Mouse (Mus musculus) lung, embryonic 15.5 days (tissue): ENCODE results near the gene Ier5. TPM values are rescaled to one million over a fixed set of nuclear protein-coding genes. Genes with fewer than 3 reads are reported as not detected.
A peak's percentile ranks its signal among the peaks of the same experiment; 100 is the strongest.

Experiments used
- ATAC-seq: fragments of 200-750 bp; cut with Nextera tagmentation; 2 replicates; pipeline ENCODE4 v1.8.0; 2017; ENCODE audit warnings: moderate number of reproducible peaks, borderline replicate concordance; ENCODE audit not compliant: low FRiP score, low TSS enrichment; ENCODE audit errors: extremely low read depth
- H3K27ac ChIP-seq: fragments of 300-500 bp; sonication (generic); 2 replicates; pipeline ENCODE4 v1.5.1; 2015; ENCODE audit warnings: moderate library complexity, mild to moderate bottlenecking, inconsistent platforms
- H3K27me3 ChIP-seq: fragments of 300-500 bp; sonication (generic); 2 replicates; pipeline ENCODE4 v1.6.1; 2015; ENCODE audit warnings: inconsistent platforms
- H3K36me3 ChIP-seq: fragments of 300-500 bp; sonication (generic); 2 replicates; pipeline ENCODE4 v1.6.1; 2015; ENCODE audit warnings: inconsistent platforms
- H3K4me1 ChIP-seq: fragments of 300-500 bp; sonication (generic); 2 replicates; pipeline ENCODE4 v1.6.1; 2015; ENCODE audit warnings: inconsistent platforms
- H3K4me2 ChIP-seq: fragments of 300-500 bp; sonication (generic); 2 replicates; pipeline ENCODE4 v1.6.1; 2015; ENCODE audit warnings: inconsistent platforms, mild to moderate bottlenecking, moderate library complexity
- H3K4me3 ChIP-seq: fragments of 300-500 bp; sonication (generic); 2 replicates; pipeline ENCODE4 v1.5.1; 2015; ENCODE audit warnings: mild to moderate bottlenecking, inconsistent platforms
- H3K9ac ChIP-seq: fragments of 300-500 bp; sonication (generic); 2 replicates; pipeline ENCODE4 v1.6.1; 2015; ENCODE audit warnings: inconsistent platforms
- H3K9me3 ChIP-seq: fragments of 300-500 bp; sonication (generic); 2 replicates; pipeline ENCODE4 v1.6.1; 2016; ENCODE audit warnings: inconsistent platforms
- WGBS: fragments of 180-500 bp; shearing (Covaris S2); methylation state at CpG from one replicate; pipeline ENCODE4 v1.1.7; 2015; 5-methylcytosine and 5-hydroxymethylcytosine counted together
- polyA plus RNA-seq: library from polyadenylated mRNA; unstranded; fragments of >200 nt; fragmentation: Nextera tagmentation; extraction: Ambion mirVana; gene quantifications from 2 replicates; pipeline ENCODE4 v1.2.1, GENCODE M21; 2015

Ier5 gene
- polyA plus RNA-seq, 1 experiment from 2014 or later = 7.0 TPM

DNA sequence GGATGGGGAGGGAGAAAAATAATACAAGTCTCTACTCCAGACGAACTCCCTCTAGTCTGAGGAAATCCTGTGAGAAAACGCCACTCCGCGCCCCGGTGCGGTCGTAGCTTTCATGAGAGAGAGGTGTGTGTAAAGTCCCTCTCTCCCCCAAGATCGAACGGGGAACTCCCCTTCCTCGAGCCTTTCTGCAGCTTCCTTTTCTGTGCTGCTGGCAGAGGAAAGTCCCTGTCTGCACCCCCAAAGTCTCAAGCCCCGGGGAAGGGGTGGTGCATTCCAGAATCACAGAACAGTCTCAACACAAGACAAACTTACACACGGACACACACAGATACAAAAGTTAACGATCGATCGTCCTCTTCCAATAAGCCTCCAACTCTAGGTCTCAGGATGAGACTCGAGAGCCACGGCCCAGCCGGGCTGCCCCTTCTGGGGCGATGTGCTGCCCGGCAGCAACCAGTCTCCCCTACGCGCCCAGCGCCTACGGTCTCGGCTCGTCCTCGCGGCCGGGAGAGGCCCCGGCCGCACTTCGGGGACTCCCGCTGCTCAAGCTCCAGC is 1.4 kb downstream of the Ier5 start:
- under 1% methylated on average over 33 of the region's 33 CpGs for WGBS
- Histone ChIP-seq H3K36me3 (no peaks in the 10 kb centered on the region), H3K4me3 (peak overlapping the region; percentile 96), H3K4me1 (peaks cover 41% of the 10 kb centered on the region), H3K9ac (peak overlapping the region; percentile 99), H3K4me2 (peak overlapping the region; percentile 66), H3K27ac (peak overlapping the region; percentile 84), H3K9me3 (no peaks in the 10 kb centered on the region), H3K27me3 (no peaks in the 10 kb centered on the region)
- ATAC-seq = peak; percentile 1; the same call in 1 of the 2 replicates

DNA sequence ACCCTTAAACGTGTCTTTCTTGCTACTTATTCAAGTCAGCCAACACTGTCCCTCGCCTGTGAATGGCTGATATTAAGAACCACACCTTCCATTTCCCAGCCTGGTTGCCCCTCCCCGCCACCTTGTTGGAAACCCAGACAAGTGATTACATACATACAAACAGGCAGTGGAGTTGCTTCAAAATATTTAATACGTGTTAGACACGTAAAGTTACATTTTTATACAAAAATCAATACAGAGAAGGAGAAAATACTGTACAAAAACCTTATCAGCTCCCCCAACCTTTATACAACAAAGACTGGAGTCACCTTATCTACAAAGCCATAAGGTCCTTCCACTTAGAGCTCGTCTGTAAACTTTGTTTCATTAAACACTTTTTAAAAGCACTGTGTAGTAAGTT is 2.1 kb downstream of the Ier5 start:
- Histone ChIP-seq H3K4me3 (peak overlapping the region; percentile 96), H3K4me2 (peak overlapping the region; percentile 66), H3K9ac (peak overlapping the region; percentile 99), H3K36me3 (no peaks in the 10 kb centered on the region), H3K27ac (peak overlapping the region; percentile 84), H3K9me3 (no peaks in the 10 kb centered on the region), H3K4me1 (peaks cover 48% of the 10 kb centered on the region), H3K27me3 (no peaks in the 10 kb centered on the region)
- no peak for ATAC-seq
- WGBS = 16% methylated on average over 6 of the region's 6 CpGs

DNA sequence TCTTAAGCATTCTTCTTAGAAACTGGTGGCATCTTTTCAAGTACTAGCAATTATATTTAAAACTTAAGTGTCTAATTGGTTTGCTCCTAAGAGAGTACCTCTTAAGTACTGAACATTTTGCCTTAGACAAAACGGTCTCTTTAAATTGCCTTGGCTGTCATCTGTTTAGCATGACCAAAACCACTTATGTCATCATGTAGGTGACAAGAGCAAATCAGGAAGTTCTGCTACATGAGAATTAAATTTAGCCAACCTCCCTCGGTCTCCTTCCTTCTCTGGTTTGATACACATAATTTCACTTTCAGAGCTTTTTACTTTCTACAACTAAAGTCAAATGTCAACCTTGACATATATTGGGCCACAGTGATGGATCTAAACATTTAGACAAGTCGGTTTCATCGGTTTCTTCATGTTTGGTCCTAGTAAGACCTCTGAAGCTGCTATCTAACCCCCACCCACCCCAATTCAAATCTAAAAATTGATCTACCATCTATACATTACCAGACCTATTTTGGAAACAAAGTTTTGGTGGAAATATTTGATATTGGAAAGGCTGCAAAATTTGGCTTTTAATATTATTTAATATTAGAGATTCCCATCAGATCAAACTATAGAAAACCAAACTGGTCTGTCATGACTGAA is 2.7 kb downstream of the Ier5 start:
- no peak for ATAC-seq
- Histone ChIP-seq H3K36me3 (no peaks in the 10 kb centered on the region), H3K27ac (no peak overlapping the region), H3K9ac (no peak overlapping the region), H3K4me1 (peaks cover 54% of the 10 kb centered on the region), H3K27me3 (no peaks in the 10 kb centered on the region), H3K9me3 (no peaks in the 10 kb centered on the region), H3K4me3 (peak overlapping the region; percentile 96), H3K4me2 (peak overlapping the region; percentile 66)
- WGBS = 60% methylated on average over 4 of the region's 4 CpGs

DNA sequence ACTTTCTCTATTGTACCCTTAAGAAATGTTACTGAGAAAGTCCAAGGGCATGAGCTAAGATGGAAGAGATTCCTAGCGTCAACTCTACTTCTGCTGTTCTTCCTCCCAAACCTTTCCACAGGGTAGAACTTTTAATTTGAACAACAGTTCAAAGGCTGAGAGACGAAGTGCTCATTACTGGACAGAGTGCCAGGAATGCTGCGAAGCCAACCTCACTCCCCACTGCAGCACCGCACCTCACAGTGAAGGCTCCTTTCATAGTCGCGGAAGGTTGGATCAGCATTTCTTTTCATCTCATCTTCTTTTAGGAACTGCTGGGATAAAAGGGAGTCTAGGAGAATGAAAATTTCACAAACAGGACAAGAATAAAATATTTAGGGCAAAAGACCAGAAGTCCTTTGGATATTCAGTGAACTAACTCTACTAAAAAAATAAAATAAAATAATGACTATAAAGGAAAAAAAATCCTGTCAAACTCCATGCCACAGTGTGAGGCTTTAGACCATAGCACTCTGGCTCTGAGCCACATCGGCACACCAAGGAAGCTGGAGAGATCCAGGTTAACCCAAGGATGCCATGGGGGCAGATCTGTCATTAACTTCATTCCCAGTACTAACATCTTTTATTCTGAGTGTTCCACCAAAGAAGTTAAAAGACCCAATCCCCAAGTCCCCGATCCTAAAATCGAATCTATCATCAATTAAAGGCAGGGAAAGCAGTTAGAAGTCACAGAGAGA is 5.3 kb downstream of the Ier5 start:
- no peaks in the 10 kb centered on the region for H3K9me3 ChIP-seq
- peak overlapping the region; percentile 93 for H3K27ac ChIP-seq
- H3K36me3 ChIP-seq = no peaks in the 10 kb centered on the region
- H3K4me1 ChIP-seq = peaks cover 72% of the 10 kb centered on the region
- no peak for ATAC-seq
- H3K27me3 ChIP-seq = no peaks in the 10 kb centered on the region
- 47% methylated on average over 9 of the region's 9 CpGs for WGBS
- H3K9ac ChIP-seq = no peak overlapping the region
- H3K4me2 ChIP-seq = peak overlapping the region; percentile 20; the same call in 1 of the 2 replicates
- H3K4me3 ChIP-seq = no peak overlapping the region

DNA sequence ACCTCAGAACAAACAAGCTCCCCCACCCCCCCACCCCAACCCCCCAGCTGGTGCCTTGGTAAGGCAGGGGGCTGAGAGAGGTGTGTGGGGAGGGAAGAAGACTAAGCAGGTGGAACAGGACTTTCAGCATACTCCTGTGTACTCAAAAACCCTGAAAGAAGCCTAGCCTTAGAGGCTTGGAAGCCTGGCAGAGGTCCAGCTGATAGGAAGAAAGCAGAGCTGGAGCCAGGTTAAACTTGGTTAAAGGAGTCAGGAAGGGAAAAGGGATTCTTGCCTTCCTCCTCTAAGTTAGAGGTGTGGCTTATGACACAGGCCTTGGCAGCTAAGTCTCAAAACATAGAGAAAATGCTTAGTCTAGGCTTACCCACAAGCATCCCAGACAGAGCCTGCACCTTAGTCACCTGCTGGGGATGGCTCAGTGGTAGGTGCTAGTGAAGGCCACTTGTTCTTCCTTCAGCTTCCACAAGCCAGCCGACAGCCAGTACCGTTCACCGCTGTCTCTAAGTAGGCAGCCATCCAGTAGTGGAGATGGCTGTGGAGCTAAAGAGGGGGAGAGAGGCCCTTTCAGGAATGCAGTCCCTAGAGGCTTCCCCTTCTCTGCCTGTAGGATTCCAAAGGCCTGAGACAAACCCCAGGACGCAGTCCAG is 6.2 kb downstream of the Ier5 start:
- no peaks in the 10 kb centered on the region for H3K36me3 ChIP-seq
- H3K4me2 ChIP-seq = peak overlapping the region; percentile 20; the same call in 1 of the 2 replicates
- peaks cover 79% of the 10 kb centered on the region for H3K4me1 ChIP-seq
- H3K27ac ChIP-seq = peak overlapping the region; percentile 93
- H3K27me3 ChIP-seq = no peaks in the 10 kb centered on the region
- ATAC-seq = peak; percentile 78
- H3K9ac ChIP-seq = no peak overlapping the region
- WGBS = 10% methylated on average over 4 of the region's 4 CpGs
- H3K4me3 ChIP-seq = no peak overlapping the region
- H3K9me3 ChIP-seq = no peaks in the 10 kb centered on the region

DNA sequence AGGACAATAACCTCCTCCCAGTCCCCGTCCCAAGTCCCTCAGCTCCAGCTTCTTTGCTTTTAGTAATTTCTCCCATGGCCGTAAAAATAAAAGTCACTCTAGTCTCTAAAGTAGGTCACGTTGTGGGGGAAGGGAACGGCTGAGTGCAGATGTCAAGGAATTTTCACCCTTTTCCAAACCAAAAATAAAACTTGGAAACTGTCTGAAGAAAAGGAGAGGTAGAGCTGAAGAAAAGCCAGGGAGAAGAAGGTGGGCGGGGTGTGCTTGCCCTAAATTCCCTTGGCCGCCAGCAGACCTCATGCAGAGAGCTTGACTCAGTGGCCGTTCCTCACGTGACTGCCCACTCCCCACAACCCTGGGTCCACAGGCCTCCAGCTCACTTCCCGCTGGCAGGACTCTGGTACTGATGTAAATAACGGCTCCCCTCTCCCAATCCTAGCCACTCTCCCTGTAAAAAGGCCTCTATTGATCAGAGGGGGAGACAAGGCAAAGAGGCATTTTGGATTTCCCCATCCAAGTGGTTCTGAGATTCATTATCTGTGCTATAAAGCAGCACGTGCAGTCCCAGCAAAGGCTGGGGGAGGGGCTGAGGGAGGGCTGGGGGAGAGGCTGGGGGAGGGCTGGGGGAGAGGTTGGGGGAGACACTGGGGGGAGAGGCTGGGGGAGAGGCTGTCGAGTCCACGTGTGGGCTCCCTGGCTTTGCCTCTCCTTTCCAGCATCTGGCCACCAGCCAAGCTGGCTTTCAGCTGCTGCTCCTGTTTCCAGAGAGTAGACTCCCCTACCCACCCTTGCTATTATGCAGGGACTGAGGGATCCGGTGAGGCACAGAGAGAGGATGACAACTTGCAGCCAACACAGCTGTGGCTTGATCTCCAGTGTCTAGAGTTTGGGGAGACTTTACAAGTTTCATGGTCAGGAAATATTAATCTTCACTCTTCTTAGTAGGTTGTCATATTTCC is 7.3 kb downstream of the Ier5 start:
- H3K4me3 ChIP-seq = no peak overlapping the region
- H3K9me3 ChIP-seq = no peaks in the 10 kb centered on the region
- H3K9ac ChIP-seq = no peak overlapping the region
- H3K4me2 ChIP-seq = peak overlapping the region; percentile 23
- H3K27ac ChIP-seq = peak overlapping the region; percentile 93
- no peaks in the 10 kb centered on the region for H3K36me3 ChIP-seq
- peak; percentile 56 for ATAC-seq
- 18% methylated on average over 14 of the region's 14 CpGs for WGBS
- peaks cover 85% of the 10 kb centered on the region for H3K4me1 ChIP-seq
- no peaks in the 10 kb centered on the region for H3K27me3 ChIP-seq

DNA sequence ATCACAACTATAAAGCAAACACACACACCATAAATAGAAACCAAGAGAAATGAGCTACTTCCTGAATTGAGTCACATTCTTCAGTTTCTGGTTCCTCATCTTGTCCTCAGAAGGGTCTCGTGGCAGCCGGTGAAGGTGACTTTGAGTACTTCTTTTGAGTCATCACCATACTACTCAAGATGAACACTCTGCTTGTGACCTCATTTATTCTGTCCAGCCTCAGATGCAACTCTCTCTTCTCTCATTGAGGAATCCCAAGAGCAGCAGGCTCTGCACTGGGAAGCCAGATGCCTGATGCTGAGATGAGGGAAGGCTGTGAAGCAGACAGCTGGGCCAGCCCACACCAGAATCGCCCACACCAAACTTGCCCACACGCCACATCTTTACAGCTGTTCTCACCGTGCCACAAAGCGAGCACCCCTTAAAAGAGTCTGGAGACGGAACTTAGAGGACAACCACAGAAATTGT is 8.0 kb downstream of the Ier5 start:
- Histone ChIP-seq H3K36me3 (no peaks in the 10 kb centered on the region), H3K27ac (peak overlapping the region; percentile 93), H3K27me3 (no peaks in the 10 kb centered on the region), H3K4me1 (peaks cover 86% of the 10 kb centered on the region), H3K9me3 (no peaks in the 10 kb centered on the region), H3K4me3 (no peak overlapping the region), H3K4me2 (no peak overlapping the region), H3K9ac (no peak overlapping the region)
- ATAC-seq = no peak
- 56% methylated on average over 7 of the region's 7 CpGs for WGBS

DNA sequence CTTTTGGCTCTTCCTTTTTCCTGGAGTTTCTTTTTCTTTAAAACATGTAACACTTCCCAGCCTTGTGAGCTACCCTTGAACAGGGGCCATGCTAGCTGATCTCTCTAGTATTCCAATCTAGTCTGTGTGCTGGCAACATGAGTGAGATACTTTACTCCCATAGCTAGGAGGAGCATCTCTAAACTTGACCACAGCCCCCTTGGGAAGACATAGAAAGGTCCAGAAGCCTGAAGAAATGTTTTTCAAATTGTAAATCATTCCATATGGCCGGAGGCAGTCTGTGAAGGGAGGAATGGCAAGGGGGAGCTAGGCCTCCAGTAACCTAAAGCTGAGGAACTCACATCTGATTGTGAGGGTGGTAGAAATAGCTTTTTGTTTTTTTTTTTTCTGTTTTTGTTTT is 8.7 kb downstream of the Ier5 start:
- ATAC-seq = no peak
- Histone ChIP-seq H3K36me3 (no peaks in the 10 kb centered on the region), H3K27me3 (no peaks in the 10 kb centered on the region), H3K4me1 (peaks cover 89% of the 10 kb centered on the region), H3K4me3 (no peak overlapping the region), H3K9me3 (no peaks in the 10 kb centered on the region), H3K4me2 (no peak overlapping the region), H3K27ac (no peak overlapping the region), H3K9ac (no peak overlapping the region)
- 77% methylated on average over 1 of the region's 1 CpGs for WGBS

DNA sequence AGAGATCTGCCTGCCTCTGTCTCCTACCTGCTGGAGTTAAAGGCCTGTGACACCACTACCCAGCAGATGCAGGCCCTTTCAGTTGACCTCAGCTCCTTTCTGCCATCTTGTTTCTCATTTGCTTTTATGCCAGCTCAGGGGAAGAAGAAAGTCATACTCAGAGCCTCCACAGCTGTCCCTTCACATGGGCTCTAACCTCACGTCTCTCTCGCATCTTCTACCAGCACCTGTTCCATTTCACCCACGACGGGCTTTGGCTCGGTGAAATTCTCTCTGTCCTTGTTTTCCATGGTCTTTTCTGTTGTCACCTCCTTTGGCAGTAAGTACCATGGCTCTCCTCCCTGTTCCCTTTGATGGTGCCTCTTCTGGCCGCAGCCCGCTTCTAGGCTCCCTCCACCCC is 9.1 kb downstream of the Ier5 start:
- no peak overlapping the region for H3K4me3 ChIP-seq
- no peaks in the 10 kb centered on the region for H3K36me3 ChIP-seq
- H3K4me2 ChIP-seq = no peak overlapping the region
- H3K4me1 ChIP-seq = peaks cover 89% of the 10 kb centered on the region
- 85% methylated on average over 7 of the region's 7 CpGs for WGBS
- no peak overlapping the region for H3K27ac ChIP-seq
- H3K27me3 ChIP-seq = no peaks in the 10 kb centered on the region
- ATAC-seq = no peak
- H3K9ac ChIP-seq = no peak overlapping the region
- H3K9me3 ChIP-seq = no peaks in the 10 kb centered on the region

DNA sequence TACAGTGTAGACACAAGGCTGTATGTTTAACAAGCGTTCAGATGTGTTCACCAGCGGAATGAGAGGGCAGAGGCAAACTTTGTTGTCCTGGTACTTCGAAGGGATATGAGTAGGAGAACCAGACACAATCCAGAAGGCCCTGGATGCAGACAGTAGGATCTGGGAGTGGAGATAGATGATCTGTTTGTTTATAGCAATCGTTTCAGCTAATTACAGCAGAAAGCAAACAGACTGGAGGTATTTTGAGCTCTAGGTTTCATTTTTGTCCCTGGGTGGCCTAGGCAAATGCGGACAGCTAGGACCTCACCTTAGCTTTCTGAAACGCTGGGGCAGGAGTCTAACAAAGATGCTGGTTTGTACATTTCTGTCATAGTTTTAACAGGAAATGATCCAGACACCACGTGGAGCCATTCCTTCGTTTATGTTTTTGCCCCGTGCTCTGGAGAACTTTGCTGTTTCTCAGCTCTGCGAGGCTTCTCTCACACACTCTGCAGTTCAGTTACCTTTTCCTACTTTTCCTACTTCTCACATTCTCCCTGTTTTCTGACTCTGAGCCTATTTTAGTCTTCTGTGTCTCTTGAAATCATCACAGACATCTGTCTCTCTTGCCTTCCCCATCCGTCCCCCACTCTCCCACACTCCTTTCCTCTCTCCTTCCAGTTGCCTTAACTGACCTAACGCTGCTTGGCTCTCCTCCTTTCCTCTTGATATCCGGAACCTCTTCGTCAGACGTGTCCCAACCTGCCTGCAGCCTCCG is 10.4 kb downstream of the Ier5 start:
- 21% methylated on average over 16 of the region's 16 CpGs for WGBS
- peaks cover 92% of the 10 kb centered on the region for H3K4me1 ChIP-seq
- ATAC-seq = no peak
- H3K4me3 ChIP-seq = no peak overlapping the region
- H3K4me2 ChIP-seq = no peak overlapping the region
- no peaks in the 10 kb centered on the region for H3K27me3 ChIP-seq
- H3K27ac ChIP-seq = peak overlapping the region; percentile 64
- no peak overlapping the region for H3K9ac ChIP-seq
- no peaks in the 10 kb centered on the region for H3K9me3 ChIP-seq
- H3K36me3 ChIP-seq = no peaks in the 10 kb centered on the region
